In the genomic region with DNA sequence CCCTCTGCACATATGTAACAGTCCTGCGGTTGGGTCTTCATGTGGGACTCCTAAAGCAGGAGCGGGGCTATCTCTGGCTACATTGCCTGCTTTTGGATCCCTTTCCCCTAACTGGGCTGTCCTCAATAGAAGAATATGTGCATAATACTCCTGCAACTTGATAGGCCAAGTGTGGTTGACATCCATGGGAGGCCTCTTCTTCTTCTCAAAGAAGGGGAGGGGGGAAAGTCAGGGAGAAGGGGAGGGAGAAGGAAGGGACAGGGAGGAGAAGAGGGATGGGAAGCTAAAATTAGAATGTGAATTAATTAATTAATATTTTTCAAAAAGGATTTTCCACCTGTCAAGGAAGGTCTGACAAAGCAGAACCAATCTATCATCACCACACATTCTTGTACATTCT, we compare ENCODE assay signal across 10 mouse cellular contexts.
DNase-seq lines count a peak whose midpoint lies in the region; ATAC-seq and TF ChIP-seq lines count a peak whose summit lies in the region.
"Had no signal": no experiment of that assay in that cellular context is flagged by ENCODE, and none has a peak within 500 bp of the region (broad histone marks: within the 10 kb centered on the region; RNA-seq: fewer than 3 reads in every experiment).

No protein-coding gene starts in this region.

- peak; percentile 30 for ATAC-seq in kidney, embryonic 16.5 days (ENCODE audit: low FRiP score, low TSS enrichment)
- 0 out of 2 replicates have a peak, but pooled peaks have one; percentile 2 for ATAC-seq in embryonic facial prominence, embryonic 15.5 days (ENCODE audit: insufficient number of reproducible peaks, low FRiP score, low TSS enrichment, low read depth)
- ATAC-seq in hindbrain, embryonic 13.5 days (ENCODE audit: low FRiP score): peak; percentile 46
- peak; percentile 32; the same call in 1 of the 2 replicates for ATAC-seq in midbrain, postnatal 0 days (ENCODE audit: low FRiP score)
- ATAC-seq in inflammation-experienced regulatory T-cells, adult 6 months: no peak
- ATAC-seq: intestine, postnatal 0 days had no signal

- DNase-seq in kidney, adult 18-20 months: no peak
- no peak for DNase-seq in midbrain, postnatal 0 days (ENCODE audit: low spot score)
- DNase-seq in right cerebral cortex, adult 18-20 months: no peak
- no peak for DNase-seq in layer of hippocampus, postnatal 25 days (ENCODE audit: extremely low spot score in 1 of 2, low spot score in 1 of 2)

- no peak for TF ChIP-seq CTCF in midbrain, postnatal 0 days (IDR thresholded peaks at IDR 0.05)

- H3K36me3 ChIP-seq in kidney, embryonic 16.5 days (ENCODE audit: insufficient read depth, low read length): no peaks in the 10 kb centered on the region
- no peaks in the 10 kb centered on the region for H3K36me3 ChIP-seq in embryonic facial prominence, embryonic 15.5 days
- H3K36me3 ChIP-seq in hindbrain, embryonic 13.5 days: peaks cover 25% of the 10 kb centered on the region
- H3K36me3 ChIP-seq in midbrain, postnatal 0 days (ENCODE audit: insufficient read depth, low read length): 0 out of 2 replicates have a peak, but pooled peaks cover 4% of the 10 kb centered on the region
- H3K36me3 ChIP-seq: heart, embryonic 10.5 days had no signal

- peak overlapping the region; percentile 39; the same call in 1 of the 2 replicates for H3K4me2 ChIP-seq in kidney, embryonic 16.5 days (replicated peaks; ENCODE audit: low read depth, low read length)
- no peak overlapping the region for H3K4me2 ChIP-seq in embryonic facial prominence, embryonic 15.5 days (replicated peaks)
- no peak overlapping the region for H3K4me2 ChIP-seq in hindbrain, embryonic 13.5 days
- no peak overlapping the region for H3K4me2 ChIP-seq in midbrain, postnatal 0 days (ENCODE audit: low read depth, low read length, poor library complexity, severe bottlenecking)

- H3K9me3 ChIP-seq in kidney, embryonic 16.5 days (ENCODE audit: low read length): no peaks in the 10 kb centered on the region
- no peaks in the 10 kb centered on the region for H3K9me3 ChIP-seq in embryonic facial prominence, embryonic 15.5 days (replicated peaks)
- no peaks in the 10 kb centered on the region for H3K9me3 ChIP-seq in hindbrain, embryonic 13.5 days
- no peaks in the 10 kb centered on the region for H3K9me3 ChIP-seq in midbrain, postnatal 0 days (ENCODE audit: low read length)
- H3K9me3 ChIP-seq: heart, embryonic 10.5 days had no signal

- H3K27ac ChIP-seq in kidney, embryonic 16.5 days (ENCODE audit: low read length): peak overlapping the region; percentile 91
- 0 out of 2 replicates have a peak overlapping the region, but pooled peaks have one; percentile 19 for H3K27ac ChIP-seq in embryonic facial prominence, embryonic 15.5 days (replicated peaks)
- H3K27ac ChIP-seq in hindbrain, embryonic 13.5 days: peak overlapping the region; percentile 90
- peak overlapping the region; percentile 19 for H3K27ac ChIP-seq in midbrain, postnatal 0 days (ENCODE audit: low read depth, low read length)
- H3K27ac ChIP-seq: heart, embryonic 10.5 days had no signal

- 90% methylated on average over 2 of the region's 2 CpGs for WGBS in kidney, embryonic 16.5 days
- 98% methylated on average over 2 of the region's 2 CpGs for WGBS in embryonic facial prominence, embryonic 15.5 days
- 96% methylated on average over 2 of the region's 2 CpGs for WGBS in hindbrain, embryonic 13.5 days
- WGBS in midbrain, postnatal 0 days: 91% methylated on average over 2 of the region's 2 CpGs

- H3K4me1 ChIP-seq in kidney, embryonic 16.5 days (ENCODE audit: insufficient read depth, low read length): peaks cover 28% of the 10 kb centered on the region
- 0 out of 2 replicates have a peak, but pooled peaks cover 5% of the 10 kb centered on the region for H3K4me1 ChIP-seq in embryonic facial prominence, embryonic 15.5 days
- H3K4me1 ChIP-seq in hindbrain, embryonic 13.5 days (replicated peaks): peaks cover 25% of the 10 kb centered on the region
- H3K4me1 ChIP-seq in midbrain, postnatal 0 days (ENCODE audit: insufficient read depth, low read length): peaks cover 4% of the 10 kb centered on the region; the same call in 1 of the 2 replicates

- no peak overlapping the region for H3K9ac ChIP-seq in kidney, embryonic 16.5 days (replicated peaks; ENCODE audit: low read length)
- H3K9ac ChIP-seq in embryonic facial prominence, embryonic 15.5 days: no peak overlapping the region
- no peak overlapping the region for H3K9ac ChIP-seq in hindbrain, embryonic 13.5 days
- no peak overlapping the region for H3K9ac ChIP-seq in midbrain, postnatal 0 days (replicated peaks; ENCODE audit: low read length, poor library complexity, severe bottlenecking)

- no peaks in the 10 kb centered on the region for H3K27me3 ChIP-seq in kidney, embryonic 16.5 days (ENCODE audit: insufficient read depth, low read length)
- no peaks in the 10 kb centered on the region for H3K27me3 ChIP-seq in embryonic facial prominence, embryonic 15.5 days
- H3K27me3 ChIP-seq in hindbrain, embryonic 13.5 days: no peaks in the 10 kb centered on the region
- H3K27me3 ChIP-seq in midbrain, postnatal 0 days (ENCODE audit: insufficient read depth, low read length): no peaks in the 10 kb centered on the region

- no peak overlapping the region for H3K4me3 ChIP-seq in kidney, embryonic 16.5 days (ENCODE audit: low read length)
- H3K4me3 ChIP-seq in embryonic facial prominence, embryonic 15.5 days (replicated peaks): no peak overlapping the region
- no peak overlapping the region for H3K4me3 ChIP-seq in hindbrain, embryonic 13.5 days
- H3K4me3 ChIP-seq in midbrain, postnatal 0 days (ENCODE audit: low read depth, low read length): no peak overlapping the region
- H3K4me3 ChIP-seq: heart, embryonic 10.5 days had no signal

Comparison
In these comparisons a context has a peak if more than half of its experiments do, and no peak if none do; other contexts are left out.
1. H3K27ac ChIP-seq: peak in every context shown above with its lines; median percentile 91 in kidney, embryonic 16.5 days; 90 in hindbrain, embryonic 13.5 days; 19 in embryonic facial prominence, embryonic 15.5 days; 19 in midbrain, postnatal 0 days.